Mouse (Mus musculus): ENCODE data around the gene Nploc4.

DNA sequence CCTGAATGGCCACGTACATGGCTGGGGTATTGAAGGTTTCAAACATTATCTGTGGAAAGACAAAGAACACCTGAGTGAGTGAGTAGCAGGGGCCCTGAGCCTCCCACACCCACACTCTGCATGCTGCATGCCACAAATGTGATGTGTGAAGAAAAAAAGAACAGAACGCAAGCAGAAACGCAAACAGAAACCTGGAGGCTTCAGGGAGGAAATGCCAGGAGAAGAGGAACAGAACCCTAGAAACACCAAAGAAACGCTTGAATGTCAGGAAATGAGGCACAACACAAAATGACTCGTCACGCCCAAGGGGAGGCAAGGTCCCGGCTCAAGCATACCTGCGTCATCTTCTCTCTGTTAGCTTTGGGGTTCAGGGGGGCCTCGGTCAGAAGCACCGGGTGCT lies 90.2 kb downstream of the Nploc4 start:
- no peak for TF ChIP-seq CTCF (IDR thresholded peaks at IDR 0.05; ENCODE audit: borderline replicate concordance, extremely low read depth, insufficient read depth, insufficient read length)
- no peak for TF ChIP-seq POLR2A (IDR thresholded peaks at IDR 0.05; ENCODE audit: borderline replicate concordance, extremely low read depth, insufficient read depth, insufficient read length, poor library complexity, severe bottlenecking)

Measured in brain, embryonic 14.5 days (tissue).